Mouse (Mus musculus): Measurements from ENCODE around the gene Myh3. TPM values are rescaled to one million over a fixed set of nuclear protein-coding genes. Genes with fewer than 3 reads are reported as not detected.

Myh3 gene
- total RNA-seq, 2 experiments from 2014 or later: 3.5 to 6.2 TPM

- DNase-seq (ENCODE audit: low spot score in 2 of 2): no peak
- intact Hi-C loops (cut with DNase I): no loop called here
Measured at GRCm38 (mm10) chr11:67134654-67135053, 56.6 kb downstream of the Myh3 start.

- DNase-seq (ENCODE audit: low spot score in 2 of 2): no peak
- intact Hi-C loops (cut with DNase I): no loop called here
Measured at GRCm38 (mm10) chr11:67135532-67135931, 57.4 kb downstream of the Myh3 start.

- intact Hi-C loops (cut with DNase I): no loop called here
- no peak for DNase-seq (ENCODE audit: low spot score in 2 of 2)
Measured at GRCm38 (mm10) chr11:67139556-67139955, 61.5 kb downstream of the Myh3 start.

GRCm38 (mm10) chr11:67140175-67140574 lies 62.1 kb downstream of the Myh3 start:
- DNase-seq (ENCODE audit: low spot score in 2 of 2): no peak
- intact Hi-C loops (cut with DNase I): no loop called here

- intact Hi-C loops (cut with DNase I): no loop called here
- no peak for DNase-seq (ENCODE audit: low spot score in 2 of 2)
Measured at GRCm38 (mm10) chr11:67141031-67141430, 62.9 kb downstream of the Myh3 start.

- DNase-seq (ENCODE audit: low spot score in 2 of 2): no peak
- intact Hi-C loops (cut with DNase I): no loop called here
Measured at GRCm38 (mm10) chr11:67142047-67142446, 63.9 kb downstream of the Myh3 start.

GRCm38 (mm10) chr11:67143065-67143464 lies 65.0 kb downstream of the Myh3 start:
- no peak for DNase-seq (ENCODE audit: low spot score in 2 of 2)
- intact Hi-C loops (cut with DNase I): no loop called here

- intact Hi-C loops (cut with DNase I): no loop called here
- DNase-seq (ENCODE audit: low spot score in 2 of 2): no peak
Measured at GRCm38 (mm10) chr11:67143863-67144498, 65.9 kb downstream of the Myh3 start.

- DNase-seq (ENCODE audit: low spot score in 2 of 2): no peak
- intact Hi-C loops (cut with DNase I): no loop called here
Measured at GRCm38 (mm10) chr11:67144559-67145265, 66.6 kb downstream of the Myh3 start.

- DNase-seq (ENCODE audit: low spot score in 2 of 2): no peak
- intact Hi-C loops (cut with DNase I): no loop called here
Measured at GRCm38 (mm10) chr11:67145482-67146408, 67.6 kb downstream of the Myh3 start.

- intact Hi-C loops (cut with DNase I): no loop called here
- no peak for DNase-seq (ENCODE audit: low spot score in 2 of 2)
Measured at GRCm38 (mm10) chr11:67146409-67147282, 68.5 kb downstream of the Myh3 start.

GRCm38 (mm10) chr11:67147283-67147921 lies 69.3 kb downstream of the Myh3 start:
- intact Hi-C loops (cut with DNase I): no loop called here
- DNase-seq (ENCODE audit: low spot score in 2 of 2): no peak

- DNase-seq (ENCODE audit: low spot score in 2 of 2): no peak
Measured at GRCm38 (mm10) chr11:67148286-67149012, 70.3 kb downstream of the Myh3 start.

GRCm38 (mm10) chr11:67150237-67150636 lies 72.1 kb downstream of the Myh3 start:
- no peak for DNase-seq (ENCODE audit: low spot score in 2 of 2)
- intact Hi-C loops (cut with DNase I): no loop called here

More at GRCm38 (mm10) chr11:67148286-67149012, 70.3 kb downstream of the Myh3 start:
- intact Hi-C loops (cut with DNase I): no loop called here

- no peak for DNase-seq (ENCODE audit: low spot score in 2 of 2)
- intact Hi-C loops (cut with DNase I): no loop called here
Measured at GRCm38 (mm10) chr11:67151159-67151558, 73.1 kb downstream of the Myh3 start.

Measured in left cerebral cortex, postnatal 36 days (tissue).